Mouse (Mus musculus): ENCODE measurements around the gene Smim23.

The Smim23 gene

GRCm38 (mm10) chr11:32785591-32786147, 38.7 kb downstream of the Smim23 start:
- in situ Hi-C loops (cut with MboI; ENCODE audit: low pct_unique_long_range_greater_than_20kb in 1 of 2, low sequenced_read_pairs in 2 of 2, unreplicated experiment in 1 of 2) = no loop called here

GRCm38 (mm10) chr11:32782724-32783123, 41.7 kb downstream of the Smim23 start:
- in situ Hi-C loops (cut with MboI; ENCODE audit: low pct_unique_long_range_greater_than_20kb in 1 of 2, low sequenced_read_pairs in 2 of 2, unreplicated experiment in 1 of 2) = no loop called here

- in situ Hi-C loops (cut with MboI; ENCODE audit: low pct_unique_long_range_greater_than_20kb in 1 of 2, low sequenced_read_pairs in 2 of 2, unreplicated experiment in 1 of 2) = no loop called here
These were observed 42.6 kb downstream of the Smim23 start for GRCm38 (mm10) chr11:32781633-32782404.

GRCm38 (mm10) chr11:32780747-32781536, 43.5 kb downstream of the Smim23 start:
- in situ Hi-C loops (cut with MboI; ENCODE audit: low pct_unique_long_range_greater_than_20kb in 1 of 2, low sequenced_read_pairs in 2 of 2, unreplicated experiment in 1 of 2) = no loop called here

- in situ Hi-C loops (cut with MboI; ENCODE audit: low pct_unique_long_range_greater_than_20kb in 1 of 2, low sequenced_read_pairs in 2 of 2, unreplicated experiment in 1 of 2) = no loop called here
These were observed 55.6 kb downstream of the Smim23 start for GRCm38 (mm10) chr11:32768642-32769343.
